Mouse (Mus musculus) c-Kit-positive CD71-positive TER-119-negative erythroid progenitor cells, embryonic 14.5 days (primary cell): ENCODE measurements around the gene Atp8a2.
"Not testable (repeated sequence)": the region's sequence is repeated elsewhere in the genome, so short reads cannot be mapped to it uniquely, and the experiment has no call there.

ENCODE experiments used
- DNase-seq: peaks from one replicate; pipeline ENCODE4 v3.0.0-alpha.2; 2013; ENCODE audit warnings: low read depth

The Atp8a2 gene

DNA sequence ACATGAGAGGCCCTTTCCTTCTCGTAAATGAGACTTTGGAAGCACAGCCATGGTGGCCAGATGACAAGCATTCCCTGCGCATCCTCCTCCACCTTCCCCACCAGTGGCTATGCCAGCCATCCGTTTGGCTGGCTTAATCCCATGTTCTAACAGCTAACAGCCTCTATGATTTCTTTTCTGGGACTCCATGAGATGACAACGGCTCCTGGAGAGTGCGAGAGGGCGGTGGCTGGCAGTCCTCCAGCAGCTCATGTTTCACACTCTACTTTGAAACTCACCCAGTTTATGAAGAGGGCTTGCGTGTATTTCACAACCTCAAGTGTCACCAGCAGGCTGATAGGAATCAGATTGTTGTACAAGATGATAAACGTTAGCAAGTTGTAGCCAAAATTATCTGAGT lies 170.3 kb downstream of the Atp8a2 start:
- DNase-seq: no peak

DNA sequence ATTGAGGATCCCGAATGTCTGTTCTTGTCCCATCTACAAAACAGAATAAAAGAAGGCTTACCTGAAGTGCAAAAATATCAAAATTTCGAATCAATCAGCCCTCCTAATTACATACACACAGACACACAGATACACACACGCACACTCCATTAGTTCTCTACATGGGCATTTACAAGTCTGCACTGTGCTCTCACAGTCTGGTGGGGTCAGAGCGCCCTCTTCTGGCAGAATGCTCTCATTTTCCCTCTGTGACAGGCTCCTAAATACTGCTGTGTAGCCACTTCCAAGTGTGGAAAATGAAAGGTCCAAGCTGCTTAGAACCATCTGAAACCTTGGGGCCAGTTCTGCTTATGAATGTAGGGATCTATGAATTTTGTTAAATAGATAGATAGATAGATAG lies 181.1 kb downstream of the Atp8a2 start:
- peak; percentile 44 for DNase-seq

DNA sequence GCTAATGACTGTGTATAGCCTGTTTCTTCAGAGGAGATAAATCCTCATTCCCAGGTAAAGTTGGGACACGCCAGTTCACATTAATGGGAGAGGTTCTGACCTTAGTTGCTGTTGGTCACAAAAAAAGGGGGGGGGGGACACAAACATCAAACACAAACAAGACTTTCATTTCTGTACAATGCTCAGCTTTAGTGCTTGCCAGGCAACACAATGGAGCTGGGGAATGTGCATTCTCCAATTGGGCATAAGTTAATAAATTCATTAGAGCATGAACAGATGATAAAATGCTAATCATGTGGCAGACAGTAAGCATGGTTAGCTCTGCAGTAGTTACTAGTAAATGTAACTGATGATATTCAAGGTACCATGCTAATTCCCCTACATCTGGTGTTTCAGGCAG lies 195.2 kb downstream of the Atp8a2 start:
- DNase-seq: no peak

DNA sequence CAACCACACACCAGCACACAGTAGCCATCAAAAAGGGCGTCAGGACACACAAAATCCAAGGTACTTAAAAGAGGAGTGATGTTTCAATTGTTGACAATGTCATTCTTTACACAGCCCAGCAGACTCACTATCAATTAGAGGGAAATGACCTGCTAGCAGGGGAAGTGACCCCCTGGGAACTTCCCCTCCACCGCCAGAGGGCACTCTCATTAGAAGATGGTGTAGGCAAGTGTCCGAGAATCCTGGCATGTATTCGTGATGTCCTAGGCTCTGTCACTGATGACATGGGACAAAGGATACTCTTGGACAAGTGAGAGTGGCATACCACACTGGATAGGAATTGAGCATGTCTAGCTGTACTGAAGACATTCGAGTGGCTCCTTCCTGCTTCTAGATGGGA lies 208.1 kb downstream of the Atp8a2 start:
- DNase-seq: no peak

DNA sequence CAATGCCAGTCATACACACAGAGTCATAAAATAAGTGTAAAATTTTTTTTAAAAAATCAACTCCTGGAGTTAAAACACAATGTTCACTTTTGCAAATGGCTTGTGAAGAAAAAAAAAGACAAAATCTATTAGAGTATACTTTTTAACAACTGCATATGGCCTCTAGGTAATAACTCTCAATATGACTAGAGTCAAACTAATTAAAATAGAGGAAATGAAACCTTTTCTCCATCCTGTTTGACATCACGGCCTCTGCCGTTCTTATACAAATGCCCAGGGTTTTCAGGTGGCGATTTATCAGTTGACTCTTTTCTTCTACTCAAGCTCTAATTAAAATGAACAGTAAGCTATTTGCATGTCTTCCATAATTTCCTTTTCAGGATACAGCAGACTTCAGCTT lies 209.0 kb downstream of the Atp8a2 start:
- DNase-seq: no peak

DNA sequence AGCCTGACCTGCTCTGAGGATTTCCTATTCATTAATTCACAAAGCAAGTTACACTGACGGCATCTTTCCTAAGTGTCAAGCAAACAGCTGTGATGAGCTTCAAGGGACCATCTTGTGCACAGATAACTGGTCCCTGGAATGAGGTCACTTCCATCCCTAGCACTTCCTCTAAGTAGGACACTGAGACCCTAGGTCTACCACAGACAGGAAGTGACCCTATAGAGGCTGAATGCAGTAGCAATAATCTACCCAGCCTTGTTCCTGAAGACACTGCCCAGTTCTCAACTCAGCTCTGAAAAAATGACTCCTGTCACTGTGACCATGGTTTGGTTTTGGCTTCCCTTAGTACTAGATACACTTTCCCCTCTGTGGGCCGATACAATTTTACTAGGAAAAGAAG lies 219.0 kb downstream of the Atp8a2 start:
- DNase-seq: no peak

DNA sequence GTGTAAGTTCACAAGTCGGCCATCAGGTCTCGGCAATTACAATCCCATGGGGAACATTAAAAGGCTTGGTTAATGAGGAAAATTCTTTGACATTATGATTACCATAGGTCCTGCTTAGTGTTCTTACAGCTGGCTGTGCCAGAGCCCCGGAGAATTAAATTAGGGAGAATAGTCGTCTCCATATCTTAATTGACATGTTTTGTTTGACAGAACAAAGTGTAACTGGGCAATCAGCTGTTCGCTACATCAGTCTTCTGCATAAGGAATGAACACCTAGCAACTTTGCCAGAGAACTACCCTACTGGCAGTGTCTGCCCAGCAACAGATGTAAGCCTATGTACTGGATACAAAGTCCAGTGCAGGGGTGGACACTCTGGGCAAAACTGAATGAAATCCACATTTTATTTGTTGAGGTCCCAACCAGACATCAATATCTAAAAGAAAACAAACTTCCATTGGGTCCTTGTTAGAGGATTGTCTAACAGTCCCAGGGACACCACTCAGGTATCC lies 225.7 kb downstream of the Atp8a2 start:
- no peak for DNase-seq

DNA sequence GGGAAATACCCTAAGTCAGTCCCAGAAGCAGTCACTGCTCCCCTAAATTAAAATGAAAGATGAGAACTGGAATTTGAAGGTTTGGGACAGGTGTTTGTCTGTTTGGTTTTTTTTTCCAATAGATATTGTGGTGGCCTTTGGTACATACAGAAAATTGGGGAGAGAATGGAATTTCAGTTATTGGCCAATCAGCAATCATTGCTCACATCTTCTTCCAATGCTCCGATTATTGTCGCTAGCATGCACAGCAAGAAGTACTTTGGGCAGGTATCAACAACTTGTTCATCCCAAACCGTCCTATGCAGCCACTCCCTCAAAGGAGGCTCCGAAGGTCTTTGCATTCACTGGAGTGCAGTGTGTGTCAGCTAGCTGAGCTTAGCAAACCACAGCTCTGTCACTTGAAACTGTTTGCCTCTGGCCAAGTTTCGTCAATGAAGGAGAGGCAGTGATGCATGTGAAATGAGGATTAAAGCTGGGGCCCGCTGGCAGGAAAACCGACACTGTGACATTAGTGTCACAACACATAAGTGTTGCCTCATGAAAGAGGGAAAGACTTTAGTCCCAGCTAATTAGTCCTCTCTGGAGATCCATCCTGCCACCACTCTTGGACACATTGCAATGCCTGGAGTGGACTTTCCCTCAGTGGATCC lies 227.4 kb downstream of the Atp8a2 start:
- DNase-seq: no peak

DNA sequence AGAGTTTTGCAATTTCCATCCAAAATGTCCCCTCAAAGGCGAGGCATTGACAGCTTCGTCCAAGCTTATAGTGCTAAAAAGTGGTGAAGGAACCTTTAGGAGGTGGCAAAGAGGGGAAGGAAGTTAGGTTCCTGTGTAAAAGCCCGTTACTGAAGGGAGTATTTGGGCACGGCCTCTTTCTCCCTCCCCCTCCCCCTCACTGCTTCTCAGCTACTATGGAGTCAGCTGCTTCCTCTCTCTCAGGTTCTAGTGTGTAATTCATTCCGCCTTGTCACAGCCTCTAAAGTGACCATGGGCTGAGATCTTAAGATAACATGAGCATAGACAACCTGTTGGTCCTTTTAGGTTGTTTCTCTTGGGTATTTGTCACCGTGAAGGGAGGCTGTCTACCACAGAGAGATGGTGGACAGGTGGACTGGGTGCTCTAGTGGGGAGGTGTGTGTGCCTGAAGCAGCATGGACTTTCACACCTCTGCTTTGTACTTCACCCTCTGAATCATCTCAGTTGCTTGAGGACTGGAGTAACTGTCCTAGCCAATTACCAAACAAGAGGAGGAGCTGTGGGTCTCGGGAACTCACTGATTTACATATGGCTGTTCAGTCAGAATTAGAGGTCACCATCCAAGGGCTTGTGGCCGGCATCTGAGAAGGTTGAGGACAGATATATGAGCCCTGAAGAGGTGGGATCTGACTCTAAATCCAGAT lies 229.0 kb downstream of the Atp8a2 start:
- DNase-seq: no peak

DNA sequence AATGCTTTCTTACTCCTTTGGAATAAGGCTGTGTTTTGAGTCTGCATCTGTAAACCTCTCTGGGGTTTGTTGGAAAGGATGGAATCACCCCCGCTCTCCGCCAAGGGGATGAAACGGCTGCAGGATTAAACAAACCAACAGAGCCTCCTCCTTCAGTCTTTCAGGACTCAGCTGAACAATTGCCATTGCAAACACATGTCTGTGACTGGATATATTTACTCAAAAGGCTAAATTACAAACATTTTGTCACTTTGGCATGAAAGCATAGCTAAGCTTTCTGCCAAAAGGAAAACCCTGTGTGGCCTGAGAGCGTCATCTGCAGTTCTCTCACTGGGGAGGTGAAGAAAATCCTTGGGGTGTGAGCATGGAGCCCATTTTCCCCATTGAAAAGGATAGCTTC lies 230.0 kb downstream of the Atp8a2 start:
- no peak for DNase-seq

DNA sequence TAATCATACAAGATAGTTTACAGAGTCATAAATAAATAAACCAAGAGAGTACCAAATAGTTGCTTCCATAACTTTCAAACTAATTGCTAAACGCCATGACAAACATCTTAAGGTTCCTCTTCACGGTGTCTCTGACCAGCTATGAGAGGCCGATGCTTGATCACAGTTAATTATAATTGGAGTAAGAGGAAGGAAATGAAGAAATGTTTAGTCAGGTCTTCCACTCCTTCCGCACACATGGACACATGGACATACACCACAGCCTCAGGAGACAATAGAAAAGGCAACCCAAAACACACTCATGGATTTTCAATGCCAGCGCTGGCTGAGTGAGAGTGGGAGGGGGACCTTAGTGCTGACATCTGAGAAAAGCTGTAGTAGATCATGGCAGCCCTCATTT lies 232.4 kb downstream of the Atp8a2 start:
- no peak for DNase-seq

DNA sequence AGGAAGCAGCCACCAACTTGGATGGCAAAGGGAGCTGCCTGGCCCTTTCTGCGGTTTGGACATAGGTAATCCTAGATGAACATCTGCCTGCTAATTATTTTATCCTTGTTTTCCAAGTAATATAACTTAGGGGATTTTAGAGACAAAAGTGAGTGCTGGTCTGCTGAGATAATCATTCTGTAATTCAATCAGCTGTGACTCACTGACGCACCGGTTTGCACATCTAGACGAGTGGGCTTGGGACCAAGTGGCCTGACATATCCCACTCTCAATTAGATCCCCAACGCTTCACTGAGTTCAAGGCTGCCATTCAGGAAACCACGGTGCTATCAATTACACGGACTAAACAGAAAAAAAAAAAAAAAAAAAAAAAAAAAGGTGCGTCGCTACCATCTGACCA lies 236.0 kb downstream of the Atp8a2 start:
- DNase-seq: no peak

DNA sequence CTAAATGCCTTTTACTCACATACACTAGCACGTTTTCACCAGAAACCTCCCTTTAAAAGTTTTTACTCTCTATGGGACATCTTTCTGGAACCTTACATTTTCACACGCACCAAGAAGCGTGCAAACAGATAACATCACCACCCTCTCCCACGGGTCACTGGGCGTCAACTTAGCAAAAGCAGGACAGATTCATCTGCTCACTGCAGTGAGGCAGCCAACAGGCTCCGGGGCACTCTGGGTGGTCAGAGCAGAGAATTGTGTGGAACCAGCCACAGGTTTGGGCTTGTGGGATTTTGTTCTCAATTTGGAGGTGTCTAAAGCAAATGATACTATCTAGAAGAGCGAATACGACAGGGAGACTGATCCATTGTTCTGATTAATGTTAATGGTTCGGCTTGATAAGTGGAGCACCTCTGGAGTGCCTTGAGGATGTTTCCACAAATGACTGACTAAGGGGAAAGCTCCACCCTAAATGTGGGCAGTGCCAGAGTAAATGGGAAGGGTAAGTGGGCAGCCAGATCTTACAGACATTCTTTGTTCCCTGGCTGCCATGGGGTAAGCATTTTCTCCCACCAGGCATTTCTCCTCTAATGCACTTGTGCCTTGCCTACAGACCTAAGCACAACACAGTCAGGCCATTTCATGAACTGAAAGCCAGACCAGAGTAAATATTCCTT lies 236.6 kb downstream of the Atp8a2 start:
- DNase-seq: no peak

DNA sequence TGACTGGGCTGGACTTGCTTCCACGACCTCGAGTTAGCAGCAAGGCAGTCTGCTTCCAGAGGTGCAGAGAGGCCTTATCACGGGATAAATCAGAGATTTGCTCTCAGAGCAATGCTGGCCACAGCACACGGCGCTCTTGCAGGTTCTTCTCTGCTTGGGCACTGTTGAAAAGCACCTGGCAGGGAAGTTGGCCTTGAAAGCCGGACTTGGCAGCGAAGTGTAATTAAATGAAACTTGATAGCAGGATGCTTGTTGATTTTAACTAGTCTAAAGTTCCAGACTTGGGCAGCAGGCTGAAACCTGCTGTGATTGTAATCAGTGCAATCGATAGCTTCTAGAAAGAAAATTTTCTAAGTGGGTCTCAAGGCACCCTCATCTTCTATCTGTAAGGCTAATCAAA lies 237.3 kb downstream of the Atp8a2 start:
- no peak for DNase-seq

DNA sequence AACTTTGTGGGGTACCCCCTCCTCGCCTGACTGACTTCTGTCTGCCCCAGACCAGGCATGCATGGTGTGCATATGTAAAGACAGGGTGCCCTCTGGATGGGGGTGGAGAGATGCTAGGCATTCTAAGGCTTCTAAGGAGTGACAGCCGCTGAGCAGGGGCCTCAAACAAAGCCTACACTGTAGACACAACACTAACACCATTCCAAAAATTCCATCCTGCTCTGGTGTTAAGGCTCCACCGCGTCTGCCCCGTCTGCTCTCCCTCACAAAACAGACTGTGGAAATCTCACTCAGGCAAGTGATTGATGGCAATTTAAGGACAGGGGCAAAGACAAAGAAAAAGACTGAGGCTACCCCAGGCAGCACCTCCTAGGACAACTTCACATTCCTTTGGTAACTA lies 247.0 kb downstream of the Atp8a2 start:
- DNase-seq: no peak

DNA sequence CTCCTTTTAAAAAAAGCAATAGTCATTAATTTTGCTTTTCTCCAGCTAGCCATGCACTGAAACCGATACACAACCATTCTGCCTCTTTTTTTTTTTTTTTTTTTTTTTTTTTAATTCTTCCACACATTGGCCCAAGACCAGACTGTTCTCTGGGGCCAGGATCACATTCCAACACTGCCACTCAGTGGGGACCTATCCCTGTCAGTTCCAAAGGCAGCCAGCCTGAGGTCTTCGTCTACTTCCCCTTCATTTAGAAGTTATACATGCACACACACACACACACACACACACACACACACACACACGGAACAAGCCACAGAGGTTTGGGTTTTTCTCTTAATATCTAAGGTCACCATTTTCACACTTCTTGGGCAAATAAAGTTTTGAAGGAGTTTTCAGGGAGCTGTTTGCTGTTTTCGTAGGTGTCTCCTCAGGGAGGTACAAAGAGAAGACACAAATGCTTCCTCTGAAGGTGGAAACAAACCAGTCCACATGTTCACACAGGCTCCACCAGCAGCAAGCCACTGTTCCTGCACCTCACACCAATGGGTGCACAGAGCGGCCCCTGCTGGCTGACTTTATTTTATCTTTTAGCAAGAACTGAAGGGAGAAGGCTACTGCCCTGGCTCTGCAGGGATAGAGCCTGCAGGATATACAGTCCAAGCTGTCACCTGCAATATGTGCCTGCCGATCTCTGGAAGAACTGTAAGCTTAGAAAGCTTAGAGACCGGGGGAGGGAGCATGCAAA lies 253.9 kb downstream of the Atp8a2 start:
- peak; percentile 20 for DNase-seq

DNA sequence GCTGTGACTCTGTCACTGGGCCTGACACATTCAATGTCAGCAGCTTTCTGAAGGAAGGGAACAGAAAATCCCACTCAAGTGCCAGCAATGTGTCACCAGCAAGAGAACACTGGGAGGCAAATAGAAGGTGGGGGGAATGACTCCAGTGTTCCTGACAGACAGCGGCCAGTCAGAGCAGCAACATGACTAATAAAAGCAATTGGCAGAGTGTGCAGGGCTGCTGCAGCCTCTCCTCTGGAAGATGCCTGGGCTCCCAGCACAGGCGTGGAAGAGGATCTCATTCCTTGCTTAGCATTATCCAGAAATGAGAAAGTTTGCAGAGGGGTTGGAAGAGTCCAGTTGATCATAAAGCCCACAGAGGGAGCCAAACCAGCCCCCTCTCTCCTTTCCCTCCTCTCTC lies 254.8 kb downstream of the Atp8a2 start:
- no peak for DNase-seq

DNA sequence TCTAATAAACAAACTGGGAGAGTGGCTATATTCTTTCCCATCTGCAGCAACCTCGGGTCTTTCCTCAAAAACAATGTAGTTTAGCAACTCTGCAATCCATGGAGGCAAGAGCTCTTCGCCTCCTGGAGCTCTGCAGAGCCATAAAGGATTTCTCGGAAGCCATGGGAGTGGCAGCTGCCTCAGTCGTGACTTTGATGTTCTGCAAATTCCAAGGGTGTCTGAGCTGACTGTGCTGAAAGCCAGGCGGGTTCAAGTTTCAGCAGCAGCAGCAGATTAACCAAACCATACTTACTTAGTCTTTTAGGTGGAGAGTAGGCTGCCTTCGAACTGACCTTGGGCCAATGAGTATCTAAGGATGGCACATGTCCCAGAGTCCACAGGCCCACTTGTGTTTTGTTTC lies 264.6 kb downstream of the Atp8a2 start:
- no peak for DNase-seq

DNA sequence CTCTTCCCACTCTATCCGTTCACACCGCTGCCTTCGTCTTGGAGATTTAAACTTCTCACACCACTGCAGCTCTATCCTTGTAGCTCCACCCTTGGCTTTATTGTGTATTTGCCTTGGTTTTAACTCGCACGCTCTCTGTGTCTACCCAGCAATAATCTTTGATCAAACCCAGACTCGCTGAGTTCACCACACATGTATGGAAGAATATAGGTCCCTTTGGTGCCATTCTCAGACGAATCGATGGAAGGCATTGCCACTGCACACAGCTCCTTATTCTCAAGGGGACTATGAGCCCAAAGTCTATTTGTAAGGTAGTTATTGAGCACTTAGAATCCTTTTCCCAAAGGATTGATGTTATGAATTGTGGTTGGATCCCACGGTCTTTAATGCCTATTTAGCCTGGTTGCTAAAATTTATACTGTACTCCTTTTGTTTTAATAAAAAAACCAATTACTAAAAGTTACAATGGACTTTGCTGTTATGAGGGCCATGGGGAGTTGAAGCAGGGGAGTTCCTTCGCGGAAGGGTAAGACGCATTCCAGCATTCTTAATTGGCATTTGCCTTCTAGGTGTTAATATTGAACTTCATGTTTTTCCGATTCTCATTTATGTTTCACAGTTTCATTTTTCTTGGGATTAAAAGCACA lies 265.4 kb downstream of the Atp8a2 start:
- DNase-seq: no peak

DNA sequence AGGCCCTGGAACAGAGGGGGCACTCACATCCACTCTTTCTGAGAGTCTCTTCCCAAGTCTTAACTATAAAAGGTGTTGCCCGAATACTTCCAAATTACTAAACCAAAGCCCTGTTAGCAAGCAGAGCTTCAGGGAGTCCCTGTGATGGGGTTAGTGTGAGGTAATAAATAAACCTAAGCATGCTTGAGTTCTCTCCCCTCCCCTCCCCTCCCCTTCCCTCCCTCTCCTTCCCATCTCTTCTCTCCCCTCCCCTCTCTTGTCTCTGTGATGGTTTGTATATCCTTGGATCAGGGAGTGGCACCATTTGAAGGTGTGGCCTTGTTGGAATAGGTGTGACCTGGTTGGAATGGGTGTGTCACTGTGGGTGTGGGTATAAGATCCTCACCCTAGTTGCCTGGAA lies 267.8 kb downstream of the Atp8a2 start:
- not testable (repeated sequence) for DNase-seq

DNA sequence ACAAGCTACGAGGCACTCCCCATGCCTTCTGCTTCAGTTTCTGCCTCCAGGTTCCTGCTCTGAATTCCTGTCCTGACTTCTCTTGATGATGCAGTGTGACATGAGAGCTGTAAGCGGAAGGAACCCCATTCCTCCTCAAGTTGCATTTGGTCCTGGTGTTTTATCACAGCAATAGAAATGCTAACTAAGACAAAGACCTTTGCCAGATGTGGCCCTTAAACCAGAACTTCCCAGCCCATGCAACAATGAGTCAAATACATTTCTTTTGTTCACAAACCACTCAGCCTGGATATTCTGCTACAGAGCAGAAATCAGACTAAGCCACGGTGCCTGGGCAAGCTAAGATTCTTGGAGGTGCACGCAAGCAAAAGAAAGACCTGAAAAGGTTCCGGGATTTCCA lies 268.2 kb downstream of the Atp8a2 start:
- DNase-seq: no peak

DNA sequence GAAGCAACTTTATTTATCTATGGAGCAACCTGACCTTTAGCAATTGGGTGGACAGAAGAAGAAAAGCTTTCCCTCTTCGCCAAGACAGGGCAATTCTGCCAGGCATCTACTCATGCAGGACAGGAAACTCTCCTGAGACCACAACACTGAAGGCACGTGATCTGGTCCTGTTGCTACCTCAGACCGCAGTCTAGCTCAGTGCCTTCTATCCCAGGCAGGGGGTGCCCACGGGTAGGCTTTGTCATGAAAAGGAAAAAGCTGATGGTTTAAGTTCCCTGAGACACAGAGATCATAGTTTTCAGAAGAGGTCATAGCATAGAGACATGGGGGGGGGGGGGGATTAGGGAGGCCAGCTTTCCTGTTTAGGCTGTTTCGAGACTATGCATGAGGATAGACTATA lies 269.2 kb downstream of the Atp8a2 start:
- DNase-seq: no peak
